Mouse (Mus musculus) stomach, embryonic 16.5 days (tissue): ENCODE measurements around the gene Rgs9. TPM values are rescaled to one million over a fixed set of nuclear protein-coding genes. Genes with fewer than 3 reads are reported as not detected.
A peak's percentile ranks its signal among the peaks of the same experiment; 100 is the strongest.

Experiments used
- ATAC-seq: fragments of 200-750 bp; cut with Nextera tagmentation; 2 replicates; pipeline ENCODE4 v1.8.0; 2017; ENCODE audit warnings: moderate number of reproducible peaks, moderate TSS enrichment; ENCODE audit not compliant: insufficient read depth, low FRiP score
- H3K27ac ChIP-seq: fragments of 300-500 bp; sonication (generic); 2 replicates; pipeline ENCODE4 v1.5.1; 2014; ENCODE audit warnings: low read length
- H3K27me3 ChIP-seq: fragments of 300-500 bp; sonication (generic); 2 replicates; pipeline ENCODE4 v1.6.1; 2014; ENCODE audit warnings: low read length, control low read depth, mixed read lengths; ENCODE audit not compliant: control insufficient read depth, insufficient read depth
- H3K36me3 ChIP-seq: fragments of 300-500 bp; sonication (generic); 2 replicates; pipeline ENCODE4 v1.6.1; 2014; ENCODE audit warnings: low read length; ENCODE audit not compliant: control insufficient read depth, insufficient read depth
- H3K4me1 ChIP-seq: fragments of 300-500 bp; sonication (generic); 2 replicates; pipeline ENCODE4 v1.6.1; 2014; ENCODE audit warnings: low read length, control low read depth, mixed read lengths; ENCODE audit not compliant: control insufficient read depth, insufficient read depth
- H3K4me2 ChIP-seq: fragments of 300-500 bp; sonication (generic); 2 replicates; pipeline ENCODE4 v1.6.1; 2014; ENCODE audit warnings: low read depth, low read length, mixed read lengths
- H3K4me3 ChIP-seq: fragments of 300-500 bp; sonication (generic); replicated peaks from 2 replicates; pipeline ENCODE4 v1.5.1; 2014; ENCODE audit warnings: mild to moderate bottlenecking, low read length
- H3K9ac ChIP-seq: fragments of 300-500 bp; sonication (generic); 2 replicates; pipeline ENCODE4 v1.6.1; 2014; ENCODE audit warnings: low read length
- H3K9me3 ChIP-seq: fragments of 300-500 bp; sonication (generic); replicated peaks from 2 replicates; pipeline ENCODE4 v1.6.1; 2016; ENCODE audit warnings: low read length, control low read depth; ENCODE audit not compliant: control insufficient read depth
- WGBS: fragments of 180-500 bp; shearing (Covaris S2); extraction: QIAGEN DNeasy Blood & Tissue Kit; methylation state at CpG from one replicate; pipeline ENCODE4 v1.1.7; 2014; 5-methylcytosine and 5-hydroxymethylcytosine counted together
- polyA plus RNA-seq: library from polyadenylated mRNA; unstranded; fragments of >200 nt; fragmentation: Nextera tagmentation; extraction: Ambion mirVana; gene quantifications from 2 replicates; pipeline ENCODE4 v1.2.1, GENCODE M21; 2015

The Rgs9 gene
- polyA plus RNA-seq, 1 experiment from 2014 or later = 2.3 TPM

DNA sequence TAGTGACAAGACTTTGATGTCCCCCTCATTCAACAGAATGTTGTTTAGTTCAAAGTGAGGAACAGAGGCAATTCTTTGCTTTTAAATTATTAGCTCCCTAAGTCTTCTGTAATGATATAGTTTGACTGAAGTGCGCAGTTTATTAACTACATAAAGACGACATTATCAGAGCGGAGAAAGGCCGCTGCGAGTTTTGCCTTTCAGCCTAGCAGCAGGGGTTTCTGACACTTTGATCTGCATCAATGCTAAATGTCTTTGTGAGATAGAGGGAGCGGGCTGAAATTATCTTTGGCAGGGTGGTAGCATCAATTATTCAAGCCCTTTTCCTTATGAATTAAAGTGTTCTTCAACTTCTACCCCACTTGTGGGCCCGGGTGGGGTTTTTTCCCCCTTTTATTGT, 87.6 kb downstream of the Rgs9 start:
- H3K36me3 ChIP-seq = no peaks in the 10 kb centered on the region
- no peak overlapping the region for H3K4me2 ChIP-seq
- no peak for ATAC-seq
- H3K27me3 ChIP-seq = no peaks in the 10 kb centered on the region
- no peak overlapping the region for H3K27ac ChIP-seq
- H3K9ac ChIP-seq = no peak overlapping the region
- no peaks in the 10 kb centered on the region for H3K4me1 ChIP-seq
- H3K4me3 ChIP-seq = no peak overlapping the region
- WGBS = 61% methylated on average over 7 of the region's 7 CpGs
- no peaks in the 10 kb centered on the region for H3K9me3 ChIP-seq

GRCm38 (mm10) chr11:109206732-109207131, 91.2 kb downstream of the Rgs9 start:
- H3K9me3 ChIP-seq = no peaks in the 10 kb centered on the region
- H3K36me3 ChIP-seq = no peaks in the 10 kb centered on the region
- no peak overlapping the region for H3K4me2 ChIP-seq
- H3K4me3 ChIP-seq = no peak overlapping the region
- H3K27ac ChIP-seq = no peak overlapping the region
- no peak overlapping the region for H3K9ac ChIP-seq
- ATAC-seq = no peak
- no peaks in the 10 kb centered on the region for H3K27me3 ChIP-seq
- 18% methylated on average over 13 of the region's 13 CpGs for WGBS
- H3K4me1 ChIP-seq = no peaks in the 10 kb centered on the region

- H3K27me3 ChIP-seq = no peaks in the 10 kb centered on the region
- H3K36me3 ChIP-seq = no peaks in the 10 kb centered on the region
- H3K4me3 ChIP-seq = no peak overlapping the region
- H3K9ac ChIP-seq = no peak overlapping the region
- H3K9me3 ChIP-seq = no peaks in the 10 kb centered on the region
- H3K4me1 ChIP-seq = no peaks in the 10 kb centered on the region
- WGBS = 86% methylated on average over 1 of the region's 1 CpGs
- ATAC-seq = no peak
- H3K27ac ChIP-seq = no peak overlapping the region
- no peak overlapping the region for H3K4me2 ChIP-seq
Observed at GRCm38 (mm10) chr11:109206028-109206427, 91.9 kb downstream of the Rgs9 start.

DNA sequence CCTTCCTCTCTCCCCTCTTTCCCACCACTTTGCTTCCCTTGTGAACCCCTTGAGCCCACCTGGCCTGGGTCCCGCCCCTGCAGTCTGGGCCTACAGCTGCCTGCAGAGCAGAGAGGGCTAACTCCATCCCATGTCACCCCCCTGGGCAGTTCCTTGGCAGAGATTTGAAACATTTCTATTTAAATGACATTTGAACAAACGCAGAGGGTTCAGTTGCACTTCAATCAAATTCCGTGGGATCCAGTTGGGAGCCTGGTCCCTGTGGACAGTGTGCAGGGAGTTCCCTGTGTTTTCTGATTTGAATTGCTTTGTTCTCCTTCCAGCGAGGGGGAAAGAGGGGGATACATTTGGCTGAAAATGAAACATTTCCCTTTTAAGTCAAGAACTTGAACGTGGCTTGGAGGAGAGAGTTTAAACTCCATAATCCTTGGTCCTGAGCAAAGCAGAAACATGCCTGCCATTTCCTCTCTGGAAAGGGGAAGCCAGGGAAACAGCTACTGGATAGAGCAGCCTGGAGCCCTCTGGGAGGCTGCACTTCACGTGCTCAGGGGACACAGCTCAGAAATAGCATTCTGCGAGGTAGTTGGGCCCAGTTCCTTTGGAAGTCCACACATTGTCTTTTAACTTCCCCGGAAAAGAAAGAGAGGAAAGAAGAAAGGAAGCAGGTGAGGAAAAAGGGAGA, 98.2 kb downstream of the Rgs9 start:
- H3K9ac ChIP-seq = no peak overlapping the region
- H3K4me3 ChIP-seq = no peak overlapping the region
- 30% methylated on average over 8 of the region's 8 CpGs for WGBS
- no peaks in the 10 kb centered on the region for H3K27me3 ChIP-seq
- H3K9me3 ChIP-seq = no peaks in the 10 kb centered on the region
- no peaks in the 10 kb centered on the region for H3K36me3 ChIP-seq
- ATAC-seq = peak; percentile 29; the same call in 1 of the 2 replicates
- no peak overlapping the region for H3K4me2 ChIP-seq
- H3K4me1 ChIP-seq = no peaks in the 10 kb centered on the region
- H3K27ac ChIP-seq = no peak overlapping the region

DNA sequence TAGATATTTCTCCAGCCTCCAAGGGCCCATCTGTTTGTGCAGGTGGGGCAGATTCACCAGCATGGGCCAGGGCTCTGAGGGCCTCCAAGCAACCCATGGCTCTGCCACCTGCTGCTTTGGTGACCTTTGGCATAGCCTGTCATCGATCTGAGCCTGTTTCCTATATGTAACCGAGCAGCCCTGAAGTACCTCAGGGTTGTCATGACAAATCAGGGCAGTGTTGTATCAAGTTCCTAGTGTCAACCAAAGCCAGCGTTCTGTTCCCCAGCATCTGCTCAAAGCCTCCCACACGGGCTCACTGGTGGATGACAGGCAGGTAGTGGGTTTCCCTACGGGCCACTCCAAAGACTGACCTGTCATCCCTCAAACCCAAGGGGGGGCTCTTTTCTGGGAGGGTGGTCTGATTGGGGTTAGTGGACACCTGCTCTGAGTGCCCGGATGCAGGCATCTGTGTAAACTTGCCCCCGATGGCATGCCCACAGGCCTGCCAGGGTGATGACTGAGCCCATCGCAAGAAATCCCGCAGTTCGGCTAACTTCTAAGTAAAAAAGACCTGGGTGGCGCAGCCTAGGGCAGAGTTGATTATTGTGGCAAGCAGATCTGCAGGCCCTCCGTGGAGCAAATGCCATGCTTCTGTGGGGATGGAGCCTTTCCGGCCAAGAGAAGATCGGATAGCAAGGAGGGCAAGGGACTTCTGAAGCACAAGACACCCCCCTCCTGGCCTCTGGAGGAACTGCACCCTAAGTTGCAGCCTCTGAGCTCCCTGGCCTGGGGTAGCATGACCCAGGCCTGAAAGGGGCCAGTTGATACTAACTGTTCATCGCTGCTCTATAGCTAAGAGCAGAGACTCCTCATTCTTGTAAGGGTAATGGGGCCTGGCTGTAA, 105.0 kb downstream of the Rgs9 start:
- no peaks in the 10 kb centered on the region for H3K36me3 ChIP-seq
- no peak overlapping the region for H3K27ac ChIP-seq
- no peaks in the 10 kb centered on the region for H3K9me3 ChIP-seq
- 50% methylated on average over 15 of the region's 15 CpGs for WGBS
- H3K4me1 ChIP-seq = no peaks in the 10 kb centered on the region
- H3K4me3 ChIP-seq = no peak overlapping the region
- no peak overlapping the region for H3K4me2 ChIP-seq
- H3K27me3 ChIP-seq = no peaks in the 10 kb centered on the region
- no peak overlapping the region for H3K9ac ChIP-seq
- ATAC-seq = peak; percentile 29; the same call in 1 of the 2 replicates

- Histone ChIP-seq H3K36me3 (no peaks in the 10 kb centered on the region), H3K27ac (no peak overlapping the region), H3K4me3 (no peak overlapping the region), H3K4me2 (no peak overlapping the region), H3K4me1 (no peaks in the 10 kb centered on the region), H3K27me3 (no peaks in the 10 kb centered on the region), H3K9me3 (no peaks in the 10 kb centered on the region), H3K9ac (no peak overlapping the region)
- 86% methylated on average over 5 of the region's 5 CpGs for whole genome bisulfite sequencing
- ATAC-seq = no peak
Observed at GRCm38 (mm10) chr11:109188235-109188634, 109.7 kb downstream of the Rgs9 start.

DNA sequence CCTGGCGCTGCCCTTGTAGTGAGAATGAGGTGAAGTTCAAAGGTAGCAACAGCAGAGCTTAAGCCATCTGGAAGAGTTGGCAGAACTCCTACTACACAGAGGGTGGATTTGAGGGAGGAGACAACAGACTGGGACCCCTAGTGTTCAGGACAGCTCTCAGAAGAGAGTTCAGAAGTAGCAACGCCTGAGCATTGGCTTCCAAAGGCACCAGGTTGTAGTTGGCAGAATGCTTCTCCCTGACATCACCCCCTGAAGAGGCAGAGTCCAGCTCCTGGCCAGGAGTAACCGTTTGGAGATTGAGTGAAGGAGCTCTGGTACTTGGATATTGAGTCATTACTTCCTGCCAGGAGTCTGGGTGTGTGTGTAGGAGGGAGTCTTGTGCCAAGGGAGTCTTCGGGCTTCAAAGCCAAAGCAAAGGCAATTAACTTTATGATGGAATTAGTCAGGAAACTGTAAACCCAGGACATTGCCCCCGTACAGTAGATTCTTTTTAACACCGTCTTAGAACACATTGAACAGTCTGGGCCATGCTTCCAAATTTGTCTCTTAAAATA, 110.2 kb downstream of the Rgs9 start:
- Histone ChIP-seq H3K27ac (no peak overlapping the region), H3K36me3 (no peaks in the 10 kb centered on the region), H3K4me3 (no peak overlapping the region), H3K9ac (no peak overlapping the region), H3K4me2 (no peak overlapping the region), H3K27me3 (no peaks in the 10 kb centered on the region), H3K4me1 (no peaks in the 10 kb centered on the region), H3K9me3 (no peaks in the 10 kb centered on the region)
- ATAC-seq = no peak
- 69% methylated on average over 6 of the region's 6 CpGs for WGBS

GRCm38 (mm10) chr11:109181118-109181517, 116.8 kb downstream of the Rgs9 start:
- H3K4me3 ChIP-seq = no peak overlapping the region
- H3K36me3 ChIP-seq = no peaks in the 10 kb centered on the region
- no peak overlapping the region for H3K9ac ChIP-seq
- H3K27ac ChIP-seq = no peak overlapping the region
- H3K4me2 ChIP-seq = no peak overlapping the region
- H3K9me3 ChIP-seq = no peaks in the 10 kb centered on the region
- 61% methylated on average over 7 of the region's 7 CpGs for WGBS
- no peaks in the 10 kb centered on the region for H3K27me3 ChIP-seq
- H3K4me1 ChIP-seq = no peaks in the 10 kb centered on the region
- ATAC-seq = no peak

DNA sequence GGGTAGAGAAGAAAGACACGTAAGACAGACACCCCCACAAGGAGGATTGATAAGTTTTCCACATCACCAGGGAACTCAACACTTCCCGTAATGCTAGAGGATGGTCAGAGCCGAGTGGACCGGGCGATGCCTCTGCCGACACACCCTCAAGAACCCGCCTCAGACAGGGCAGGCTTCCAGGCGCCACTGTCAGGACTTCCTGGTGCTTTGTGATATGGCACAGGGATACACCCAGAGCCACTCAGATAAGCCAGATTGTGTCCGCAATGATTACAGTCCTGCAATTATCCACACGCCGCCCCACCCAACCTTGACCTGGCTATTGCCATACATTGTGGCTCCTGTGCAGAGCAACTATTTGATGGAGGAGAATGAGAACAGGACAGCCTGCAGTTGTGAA, 117.6 kb downstream of the Rgs9 start:
- peak; percentile 50; the same call in 1 of the 2 replicates for ATAC-seq
- Histone ChIP-seq H3K9ac (no peak overlapping the region), H3K9me3 (no peaks in the 10 kb centered on the region), H3K4me1 (no peaks in the 10 kb centered on the region), H3K27me3 (no peaks in the 10 kb centered on the region), H3K36me3 (no peaks in the 10 kb centered on the region), H3K4me2 (no peak overlapping the region), H3K4me3 (no peak overlapping the region), H3K27ac (no peak overlapping the region)
- WGBS = 70% methylated on average over 11 of the region's 11 CpGs
